Mouse (Mus musculus) kidney, postnatal 4 days (tissue): Measurements from ENCODE around the gene Klhl26.

ENCODE experiments used
- DNase-seq, 2 experiments: peaks; one replicate each; pipeline ENCODE4 v3.0.0; 2021; ENCODE audit warnings: mixed read lengths in 2 of 2

Klhl26 gene

GRCm38 (mm10) chr8:70500386-70501301 is 23.9 kb upstream of the Klhl26 start:
- DNase-seq = peak in 1 of 2 experiments; percentile 48

- no peak for DNase-seq
These were observed 18.9 kb upstream of the Klhl26 start for GRCm38 (mm10) chr8:70495771-70496062.

DNA sequence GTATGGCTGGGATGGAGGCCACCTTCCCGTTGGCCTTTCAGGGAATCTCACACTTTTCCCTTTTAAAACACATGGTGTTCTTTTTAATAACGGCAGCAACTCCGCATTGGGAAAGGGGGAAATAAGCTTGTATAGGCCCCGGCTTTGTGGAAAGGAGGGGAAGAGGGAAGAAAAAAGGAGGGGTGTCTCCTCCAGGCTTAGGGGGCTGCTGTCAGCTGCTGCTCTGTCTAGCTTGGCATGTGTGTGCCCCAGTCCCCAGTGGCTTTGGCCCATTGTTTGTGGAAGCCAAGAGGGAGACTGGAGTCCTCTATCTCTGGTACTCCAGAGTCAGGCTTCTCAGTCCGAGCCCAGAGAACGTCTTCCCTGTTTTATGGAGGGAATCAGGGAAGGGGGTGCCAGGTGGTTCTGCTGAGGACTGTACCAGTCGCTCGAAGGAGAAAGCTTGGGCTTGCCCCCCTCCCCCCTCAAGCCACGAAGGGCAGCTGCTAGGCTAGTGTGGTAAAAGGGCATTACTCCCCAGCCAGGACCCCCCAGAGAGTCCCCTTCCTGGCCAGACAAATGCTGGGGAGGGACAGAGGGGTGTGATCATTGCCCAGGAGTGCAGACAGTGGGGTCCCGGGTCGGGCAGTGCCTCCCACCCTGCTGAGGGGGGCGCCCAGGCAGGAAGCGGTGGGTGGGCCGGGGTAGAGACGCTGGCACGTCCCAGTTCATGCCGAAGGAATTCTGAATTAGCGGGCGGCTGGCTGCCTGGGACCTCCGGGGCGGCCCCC is 18.4 kb upstream of the Klhl26 start:
- DNase-seq = no peak

DNA sequence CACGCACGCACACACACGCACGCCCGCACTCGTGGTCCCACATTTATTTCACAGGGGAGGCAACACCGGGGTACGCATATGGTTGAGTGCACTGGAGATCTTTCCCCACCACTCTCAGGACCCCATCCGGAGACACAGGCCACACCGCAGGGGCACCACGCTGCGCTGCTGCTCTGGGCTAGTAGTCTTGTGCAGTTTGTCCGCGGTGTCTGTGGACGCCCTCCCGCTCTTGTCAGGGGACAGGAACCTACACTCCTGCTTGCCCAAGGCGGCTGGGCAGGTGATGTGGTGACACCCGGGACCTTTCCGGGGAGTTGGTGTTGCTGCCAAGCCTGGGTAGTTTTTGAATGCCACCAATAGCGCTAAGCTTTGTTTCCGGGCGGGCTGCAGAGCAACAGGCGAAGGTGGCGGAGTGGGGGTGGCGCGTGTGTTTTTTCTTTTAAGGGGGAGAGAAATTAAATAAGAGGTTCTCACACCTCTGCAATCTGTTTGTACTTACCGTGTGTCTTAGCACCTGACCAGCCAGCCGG is 17.7 kb upstream of the Klhl26 start:
- no peak for DNase-seq

- DNase-seq = no peak
These were observed 17.1 kb upstream of the Klhl26 start for GRCm38 (mm10) chr8:70493692-70494415.

DNA sequence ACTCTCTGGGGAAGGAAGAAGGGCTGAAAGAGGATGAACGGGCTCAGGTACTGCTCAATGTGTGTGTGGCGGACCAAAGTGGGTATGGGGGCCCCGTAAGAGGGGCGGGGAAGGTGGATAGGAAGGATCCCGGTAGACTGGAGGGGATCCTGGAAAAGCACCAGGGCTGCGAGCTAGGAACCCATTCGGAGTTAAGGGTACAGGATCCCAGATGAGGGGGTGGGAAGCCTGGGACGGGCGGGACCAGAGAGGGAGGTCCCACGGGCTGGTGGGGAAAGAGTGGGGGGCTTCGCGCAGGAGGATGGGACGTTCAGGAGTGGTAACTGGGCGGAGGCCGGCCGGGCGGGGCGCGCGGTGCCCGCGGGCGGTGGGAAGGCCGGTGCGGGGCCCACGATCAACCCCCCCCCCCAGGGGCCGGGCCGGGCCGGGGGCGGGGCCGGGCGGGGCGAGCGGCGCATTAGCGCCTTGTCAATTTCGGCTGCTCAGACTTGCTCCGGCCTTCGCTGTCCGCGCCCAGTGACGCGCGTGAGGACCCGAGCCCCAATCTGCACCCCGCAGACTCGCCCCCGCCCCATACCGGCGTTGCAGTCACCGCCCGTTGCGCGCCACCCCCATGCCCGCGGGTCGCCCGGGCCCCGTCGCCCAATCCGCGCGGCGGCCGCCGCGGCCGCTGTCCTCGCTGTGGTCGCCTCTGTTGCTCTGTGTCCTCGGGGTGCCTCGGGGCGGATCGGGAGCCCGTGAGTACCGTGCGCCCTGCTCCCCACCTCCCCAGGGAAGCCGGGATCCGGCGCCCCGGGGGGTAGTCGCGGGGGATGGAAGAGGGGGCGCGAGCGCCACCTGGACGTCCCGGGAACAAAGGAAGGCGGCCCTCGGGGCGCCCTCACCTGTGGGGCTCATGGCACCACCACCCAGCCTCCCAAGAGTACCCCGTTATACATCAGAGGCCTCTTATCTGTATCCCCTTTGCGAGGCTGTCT is 16.2 kb upstream of the Klhl26 start, which contains the start of gene Crlf1:
Gene Crlf1 (plus strand): TSS at position 495 of the 977 bp plus-strand sequence.
- no peak for DNase-seq

DNA sequence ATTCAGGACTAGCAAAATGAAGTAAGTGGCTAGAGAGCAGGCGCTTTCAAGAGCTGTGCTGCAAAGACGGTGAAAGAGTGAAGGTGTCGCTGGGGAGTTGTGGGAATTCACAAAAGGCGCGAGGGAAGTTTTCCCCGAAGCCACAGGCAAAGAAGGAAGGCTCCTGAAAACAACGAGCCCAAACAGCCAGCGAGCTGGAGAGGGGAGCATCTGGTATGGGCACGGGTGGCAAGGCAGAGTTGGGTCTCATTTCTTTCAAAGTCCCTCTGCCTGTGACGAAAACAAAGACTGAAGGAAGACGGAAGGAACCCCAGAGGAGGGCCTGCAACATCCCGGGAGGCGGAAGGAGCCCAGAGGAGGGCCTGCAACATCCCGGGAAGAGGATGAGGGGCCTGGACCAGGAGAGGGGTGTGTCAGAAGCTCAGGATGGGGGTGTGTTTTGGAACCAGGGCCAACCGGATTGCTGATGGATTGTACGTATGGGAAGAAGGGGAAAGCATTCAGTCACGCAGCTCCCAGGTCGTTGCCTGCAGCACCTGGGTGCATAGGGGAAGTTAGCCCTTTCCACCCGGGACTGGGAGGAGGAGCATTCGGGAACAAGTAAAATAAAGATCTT is 14.2 kb upstream of the Klhl26 start:
- no peak for DNase-seq

GRCm38 (mm10) chr8:70490061-70490879 is 13.5 kb upstream of the Klhl26 start:
- peak in 1 of 2 experiments; percentile 15 for DNase-seq

- DNase-seq = peak in 1 of 2 experiments; percentile 51
These were observed 12.8 kb upstream of the Klhl26 start for GRCm38 (mm10) chr8:70489576-70489975.

DNA sequence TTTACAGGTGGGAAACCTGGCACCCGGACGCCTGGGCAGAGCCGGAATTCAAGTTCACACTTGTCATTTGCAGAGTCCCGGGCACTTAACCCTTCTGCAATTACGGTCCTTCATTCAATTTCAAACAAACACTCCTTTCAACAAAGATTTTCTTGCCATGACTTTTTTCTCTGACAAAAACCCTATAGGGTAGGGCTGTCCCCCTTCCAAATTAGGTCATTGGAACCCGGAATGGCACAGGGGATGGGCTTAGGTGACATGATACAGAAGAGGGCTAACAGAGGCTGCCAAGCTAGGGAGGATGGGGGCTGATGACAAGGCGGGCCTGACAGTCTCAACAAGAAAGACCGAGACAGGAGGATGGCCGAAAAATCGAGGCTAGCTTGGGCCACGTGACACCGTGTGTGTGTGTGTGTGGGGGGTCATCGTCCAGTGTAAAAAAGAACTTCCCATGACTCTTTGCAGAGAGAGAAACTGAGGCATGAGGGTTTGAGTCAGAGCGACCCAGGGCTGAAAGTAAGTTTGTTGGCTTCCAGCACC is 12.2 kb upstream of the Klhl26 start:
- DNase-seq = no peak

DNA sequence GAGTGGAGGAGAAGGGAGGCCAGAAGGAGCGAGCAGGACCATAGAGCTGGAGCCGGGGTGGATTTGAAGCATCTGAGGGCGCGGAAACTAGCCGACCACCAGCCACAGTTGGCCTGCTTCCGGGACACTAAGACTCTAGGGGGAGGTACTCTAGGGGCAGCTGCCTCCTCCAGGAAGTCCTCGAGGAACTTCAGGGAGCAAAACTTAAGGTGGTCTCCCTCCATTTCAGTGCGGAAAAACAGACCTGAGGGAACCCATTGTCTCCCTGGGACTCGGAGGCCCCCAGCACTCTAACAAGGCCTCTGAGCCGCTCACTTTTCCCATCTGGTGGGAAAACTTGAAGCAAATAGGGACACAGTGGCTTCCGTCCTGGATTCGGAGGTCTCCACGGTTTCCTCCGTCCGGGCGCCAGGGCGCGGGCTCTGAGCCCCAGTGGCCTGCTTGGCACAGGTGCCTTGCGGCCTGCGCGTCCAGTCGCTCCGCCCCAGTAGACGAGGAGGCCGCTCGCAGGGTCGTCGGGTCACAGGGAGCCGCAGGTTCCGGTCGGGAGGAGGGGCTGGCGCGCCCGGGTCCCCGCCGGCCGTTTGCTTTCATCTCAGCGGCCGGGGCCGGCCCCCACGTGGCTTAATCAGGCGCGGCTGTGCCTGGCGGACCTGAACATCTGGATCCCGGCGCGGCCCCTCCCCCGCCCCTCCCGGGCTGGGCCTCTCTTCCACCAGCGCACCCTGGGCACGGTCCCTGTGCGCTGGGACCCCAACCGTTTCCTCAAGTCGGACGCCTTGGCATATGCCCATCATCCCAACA is 11.4 kb upstream of the Klhl26 start:
- peak; percentile 57 to 70 for DNase-seq

DNA sequence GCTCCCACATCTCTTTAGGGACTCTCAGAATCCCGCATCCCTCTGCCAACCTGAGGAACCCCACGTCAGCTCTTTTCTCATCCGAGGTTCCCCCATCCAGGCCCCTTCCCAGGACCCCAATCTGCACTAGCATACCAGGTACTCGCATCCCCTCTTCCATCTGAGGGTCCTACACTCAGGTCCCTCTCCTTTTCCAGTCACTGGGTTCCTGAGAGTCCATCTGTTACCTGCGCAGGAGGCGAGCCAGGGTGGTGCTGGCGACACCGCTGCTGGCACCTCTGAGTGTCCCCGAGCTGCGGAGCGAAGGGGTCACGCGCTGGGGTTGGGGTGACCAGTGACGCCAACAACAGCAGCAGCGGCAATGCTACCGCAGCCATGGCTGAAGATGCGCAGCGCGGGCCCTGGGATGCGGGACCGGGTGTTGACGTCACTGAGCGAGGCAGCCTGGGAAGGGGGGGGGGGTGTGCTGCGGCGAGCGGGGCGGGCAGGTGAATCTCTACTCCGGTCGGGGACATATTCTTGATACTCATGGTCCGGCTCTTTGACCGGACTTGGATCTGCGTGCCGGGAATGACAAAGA is 10.3 kb upstream of the Klhl26 start, which contains the start of gene Tmem59l:
Gene Tmem59l (minus strand): TSS at position 418 of the 580 bp plus-strand sequence.
- no peak for DNase-seq

- no peak for DNase-seq
These were observed 9.5 kb upstream of the Klhl26 start for GRCm38 (mm10) chr8:70486191-70486681.

GRCm38 (mm10) chr8:70482943-70483342 is 6.2 kb upstream of the Klhl26 start:
- DNase-seq = no peak

- DNase-seq = no peak
These were observed 5.1 kb upstream of the Klhl26 start for GRCm38 (mm10) chr8:70481908-70482307.

DNA sequence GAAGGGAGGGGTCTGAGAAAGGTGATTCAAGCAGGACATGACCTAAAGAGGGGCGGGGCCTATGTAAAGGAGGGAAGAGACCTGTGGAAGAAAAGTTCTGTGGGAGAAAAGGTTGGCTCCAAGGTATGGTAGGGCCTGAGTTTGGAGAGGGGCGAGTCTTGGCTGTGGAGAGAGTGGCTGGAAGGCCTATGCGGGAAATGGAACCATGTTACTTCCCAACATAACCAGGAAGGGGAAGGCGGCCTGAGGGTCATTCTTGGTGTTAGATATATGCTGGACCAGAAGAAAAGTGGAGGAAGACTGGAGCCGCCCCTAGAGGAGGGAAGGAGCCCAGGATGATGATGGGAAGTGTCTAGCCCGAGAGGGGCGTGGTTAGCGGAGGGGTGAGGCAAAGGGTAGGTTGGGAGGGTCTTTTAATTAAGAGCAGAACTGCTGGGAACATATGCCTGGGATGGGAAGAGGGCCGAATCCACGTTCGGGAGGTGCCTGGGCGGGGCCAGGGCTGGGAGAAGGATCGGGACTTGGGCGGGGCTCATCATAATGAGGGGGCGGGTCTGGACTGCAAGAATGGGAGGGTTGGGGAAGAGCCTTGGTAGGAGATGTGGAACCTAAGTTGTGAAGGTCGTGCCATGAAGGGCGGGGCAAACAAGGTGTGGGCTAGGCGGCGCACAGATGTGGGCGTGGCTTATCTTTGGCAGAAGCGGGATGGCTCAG is 658 bp upstream of the Klhl26 start:
- peak; percentile 64 to 73 for DNase-seq

DNA sequence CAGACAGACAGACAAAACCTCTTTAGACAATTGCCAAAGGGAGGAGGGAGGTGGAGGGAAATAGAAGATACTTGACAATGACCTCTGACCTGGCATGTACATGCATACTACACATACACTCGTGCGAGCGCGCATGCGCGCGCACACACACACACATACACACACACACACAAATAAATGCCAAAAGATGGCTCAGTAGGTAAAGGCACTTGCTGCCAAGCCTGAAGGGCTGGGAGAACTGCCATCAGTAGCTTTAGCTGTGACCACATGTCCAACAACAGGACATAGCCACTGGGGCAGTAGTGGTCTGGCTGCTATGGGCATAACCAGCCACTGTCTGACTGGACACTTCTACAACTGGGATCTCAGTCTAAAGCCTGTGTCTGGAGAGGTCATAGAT is 4.9 kb downstream of the Klhl26 start:
- DNase-seq = no peak

GRCm38 (mm10) chr8:70469938-70470337 is 6.8 kb downstream of the Klhl26 start:
- DNase-seq = no peak
